Mouse (Mus musculus) heart, postnatal 0 days (tissue): ENCODE results near the gene Gm20696. TPM values are rescaled to one million over a fixed set of nuclear protein-coding genes. Genes with fewer than 3 reads are reported as not detected.

Source experiments
- ATAC-seq: fragments of 200-750 bp; cut with Nextera tagmentation; 2 replicates; pipeline ENCODE4 v1.8.0; 2017; ENCODE audit warnings: low read depth, moderate number of reproducible peaks, moderate library complexity; ENCODE audit not compliant: insufficient read depth
- DNase-seq: peaks from one replicate; pipeline ENCODE4 v3.0.0-alpha.2; 2016; ENCODE audit warnings: low spot score
- H3K27ac ChIP-seq: fragments of 300-500 bp; sonication (generic); 2 replicates; pipeline ENCODE4 v1.5.1; 2014; ENCODE audit warnings: low read depth, mild to moderate bottlenecking
- H3K27me3 ChIP-seq: fragments of 300-500 bp; sonication (generic); 2 replicates; pipeline ENCODE4 v1.6.1; 2014; ENCODE audit warnings: low read length, mixed read lengths; ENCODE audit not compliant: control insufficient read depth, insufficient read depth
- H3K36me3 ChIP-seq: fragments of 300-500 bp; sonication (generic); replicated peaks from 2 replicates; pipeline ENCODE4 v1.6.1; 2014; ENCODE audit warnings: low read length, mixed read lengths; ENCODE audit not compliant: control insufficient read depth, insufficient read depth
- H3K4me1 ChIP-seq: fragments of 300-500 bp; sonication (generic); 2 replicates; pipeline ENCODE4 v1.6.1; 2014; ENCODE audit warnings: antibody characterized with exemption; ENCODE audit not compliant: control insufficient read depth, insufficient read depth
- H3K4me2 ChIP-seq: fragments of 300-500 bp; sonication (generic); 2 replicates; pipeline ENCODE4 v1.6.1; 2014; ENCODE audit warnings: low read depth, mild to moderate bottlenecking, low read length, moderate library complexity
- H3K4me3 ChIP-seq: fragments of 300-500 bp; sonication (generic); 2 replicates; pipeline ENCODE4 v1.5.1; 2014; ENCODE audit warnings: low read depth, low read length
- H3K9ac ChIP-seq: fragments of 300-500 bp; sonication (generic); replicated peaks from 2 replicates; pipeline ENCODE4 v1.6.1; 2014; ENCODE audit warnings: low read depth, low read length, mixed read lengths
- H3K9me3 ChIP-seq: fragments of 300-500 bp; sonication (generic); replicated peaks from 2 replicates; pipeline ENCODE4 v1.6.1; 2016; ENCODE audit warnings: low read length; ENCODE audit not compliant: control insufficient read depth
- CTCF ChIP-seq: IDR thresholded peaks from 2 replicates; pipeline ENCODE4 v1.5.1; 2016; ENCODE audit warnings: antibody characterized with exemption, control low read depth, low read depth
- EP300 ChIP-seq: IDR thresholded peaks from 2 replicates; pipeline ENCODE4 v1.6.1; 2016; ENCODE audit warnings: antibody characterized with exemption, low read depth
- WGBS: fragments of 180-500 bp; shearing (Covaris S2); extraction: QIAGEN DNeasy Blood & Tissue Kit; methylation state at CpG from one replicate; pipeline ENCODE4 v1.1.7; 2014; 5-methylcytosine and 5-hydroxymethylcytosine counted together
- polyA plus RNA-seq: library from polyadenylated mRNA; unstranded; fragments of >200 nt; fragmentation: Nextera tagmentation; extraction: Ambion mirVana; gene quantifications from 2 replicates; pipeline ENCODE4 v1.2.1, GENCODE M21; 2015
- total RNA-seq: library from RNA; depleted of rRNA; stranded (reverse); fragments of >200 nt; gene quantifications from 2 replicates; pipeline ENCODE4 v1.2.3, GENCODE M21; 2014; ENCODE audit warnings: low replicate concordance

Gm20696 gene
- total and polyA plus RNA-seq, 2 experiments from 2014 or later = 0.95 to 2.0 TPM

DNA sequence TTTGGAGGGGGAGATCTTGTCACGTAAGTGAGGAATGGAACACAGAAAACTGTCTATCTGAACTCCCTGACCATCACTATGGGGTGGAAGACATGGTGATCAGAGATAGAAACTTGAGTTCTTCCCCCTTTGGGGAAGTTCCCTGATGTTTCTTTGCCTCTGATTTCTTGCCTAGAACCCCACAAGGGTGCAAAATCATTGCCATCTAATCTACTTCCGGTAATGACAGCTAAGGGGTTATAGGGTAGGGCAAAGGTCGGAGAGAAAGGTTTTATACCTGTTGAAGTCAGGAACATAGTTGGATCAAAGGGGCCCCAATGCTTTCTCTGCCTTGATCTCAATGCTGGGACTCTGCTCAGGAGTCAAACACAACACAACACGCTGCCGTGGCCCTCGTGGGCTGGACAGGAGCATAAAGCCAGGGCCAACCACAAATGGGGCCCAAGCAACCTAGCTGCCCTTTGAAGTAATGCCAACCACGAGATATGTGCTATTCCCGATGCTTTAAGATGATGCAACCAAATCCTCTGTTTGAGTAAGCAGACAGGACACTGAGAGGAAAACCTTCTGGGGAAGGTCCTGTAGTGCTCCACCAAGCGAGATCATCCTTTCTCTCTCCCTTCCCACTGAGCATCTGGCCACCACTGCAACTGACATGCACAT, 307.4 kb downstream of the Gm20696 start:
- H3K9me3 ChIP-seq = no peaks in the 10 kb centered on the region
- H3K27ac ChIP-seq = peak overlapping the region; percentile 70
- DNase-seq (no peak), ATAC-seq (no peak)
- no peak overlapping the region for H3K9ac ChIP-seq
- WGBS = 48% methylated on average over 9 of the region's 9 CpGs
- peaks cover 31% of the 10 kb centered on the region for H3K4me1 ChIP-seq
- H3K36me3 ChIP-seq = no peaks in the 10 kb centered on the region
- no peak for TF ChIP-seq CTCF
- TF ChIP-seq EP300 = no peak
- H3K4me3 ChIP-seq = no peak overlapping the region
- H3K4me2 ChIP-seq = no peak overlapping the region
- no peaks in the 10 kb centered on the region for H3K27me3 ChIP-seq

DNA sequence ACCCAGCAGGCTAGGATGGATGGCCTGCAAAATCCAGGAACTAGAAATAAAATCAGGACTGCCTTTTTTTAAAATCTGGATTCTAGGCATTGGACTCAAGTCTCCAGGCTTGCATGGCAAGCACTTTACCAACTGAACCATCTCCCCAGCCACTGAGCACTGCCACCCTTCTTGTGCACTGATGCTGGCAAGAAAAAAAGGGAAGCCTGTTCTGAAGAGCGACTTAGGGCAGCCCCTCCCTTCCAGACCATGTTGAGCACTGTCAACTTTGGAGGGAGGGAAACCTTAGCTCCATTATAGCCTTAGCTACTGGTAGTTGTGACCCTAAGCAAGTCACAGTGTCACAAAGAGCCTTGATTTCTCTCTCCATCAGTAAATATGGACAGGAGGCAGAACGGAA, 308.7 kb downstream of the Gm20696 start:
- DNase-seq (no peak), ATAC-seq (no peak)
- no peaks in the 10 kb centered on the region for H3K27me3 ChIP-seq
- H3K27ac ChIP-seq = no peak overlapping the region
- WGBS = 85% methylated on average over 2 of the region's 2 CpGs
- no peaks in the 10 kb centered on the region for H3K36me3 ChIP-seq
- no peak for TF ChIP-seq EP300
- no peak for TF ChIP-seq CTCF
- no peaks in the 10 kb centered on the region for H3K9me3 ChIP-seq
- no peak overlapping the region for H3K4me3 ChIP-seq
- H3K4me1 ChIP-seq = peaks cover 31% of the 10 kb centered on the region
- H3K9ac ChIP-seq = no peak overlapping the region
- H3K4me2 ChIP-seq = no peak overlapping the region

DNA sequence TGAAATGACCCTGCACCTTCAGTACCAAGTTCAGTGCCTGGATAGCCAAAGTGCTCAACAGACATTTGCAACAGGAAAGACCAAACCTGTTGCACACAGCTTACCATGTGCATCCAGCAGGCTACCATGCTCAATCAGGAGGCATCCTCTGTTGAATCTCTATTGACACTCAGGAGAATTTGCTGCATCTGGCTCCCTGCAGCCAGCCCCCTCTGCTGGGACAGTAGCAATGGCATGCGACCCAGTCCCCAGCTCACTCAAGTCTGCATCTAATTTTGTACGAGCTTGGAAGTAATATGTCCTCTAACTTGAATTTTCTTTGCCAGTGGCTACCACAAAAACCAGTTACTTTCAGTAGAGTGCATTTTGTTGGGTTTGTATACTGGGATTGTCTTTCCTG, 312.3 kb downstream of the Gm20696 start:
- H3K9ac ChIP-seq = no peak overlapping the region
- H3K4me3 ChIP-seq = no peak overlapping the region
- TF ChIP-seq CTCF (no peak), EP300 (no peak)
- H3K4me1 ChIP-seq = peaks cover 31% of the 10 kb centered on the region
- H3K4me2 ChIP-seq = no peak overlapping the region
- H3K27me3 ChIP-seq = no peaks in the 10 kb centered on the region
- no peak for DNase-seq
- no peak for ATAC-seq
- H3K9me3 ChIP-seq = no peaks in the 10 kb centered on the region
- no peak overlapping the region for H3K27ac ChIP-seq
- 30% methylated on average over 2 of the region's 2 CpGs for WGBS
- no peaks in the 10 kb centered on the region for H3K36me3 ChIP-seq

DNA sequence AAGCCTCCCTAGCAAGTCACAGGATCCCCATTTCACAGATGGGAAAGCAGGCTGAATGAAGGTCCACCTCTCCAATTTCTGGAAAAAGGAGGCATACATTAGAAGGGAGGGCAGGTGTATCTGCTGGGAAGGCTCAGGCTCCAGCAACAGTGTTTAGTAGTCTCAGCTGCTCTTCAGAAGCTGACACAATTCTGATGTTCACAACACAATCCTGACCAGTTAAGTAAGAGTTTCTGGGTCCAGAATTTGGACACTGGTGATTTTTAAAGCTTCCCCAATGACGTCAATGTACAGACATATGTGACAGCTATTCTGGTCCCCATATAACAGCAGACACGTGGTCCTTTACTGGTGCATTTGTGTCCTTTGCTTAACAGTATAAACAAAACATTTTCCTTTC, 313.2 kb downstream of the Gm20696 start:
- Histone ChIP-seq H3K36me3 (no peaks in the 10 kb centered on the region), H3K4me1 (peaks cover 24% of the 10 kb centered on the region), H3K27ac (no peak overlapping the region), H3K27me3 (no peaks in the 10 kb centered on the region), H3K4me2 (no peak overlapping the region), H3K9ac (no peak overlapping the region), H3K4me3 (no peak overlapping the region), H3K9me3 (no peaks in the 10 kb centered on the region)
- WGBS = 64% methylated on average over 2 of the region's 2 CpGs
- no peak for ATAC-seq
- TF ChIP-seq EP300 = no peak
- no peak for DNase-seq

DNA sequence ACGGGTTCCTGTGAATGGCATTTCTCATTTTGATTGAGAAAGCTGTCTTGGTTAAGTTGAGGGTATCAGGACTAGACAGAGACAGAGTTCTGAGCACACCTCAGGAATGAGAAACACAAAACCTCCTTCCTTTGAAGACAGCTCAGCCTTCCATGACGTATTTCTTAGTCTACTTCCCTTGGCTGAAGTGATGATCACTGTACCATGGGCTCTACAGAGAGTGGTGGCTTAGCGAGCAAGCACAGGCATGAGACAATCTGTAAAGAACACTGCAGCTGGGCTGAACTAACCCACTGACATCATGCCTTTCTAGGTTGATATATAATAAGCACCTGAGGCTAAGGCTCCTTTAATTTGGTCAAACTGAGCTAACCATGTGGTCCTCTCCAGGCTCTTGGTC, 316.0 kb downstream of the Gm20696 start:
- ATAC-seq (no peak), DNase-seq (no peak)
- H3K4me3 ChIP-seq = no peak overlapping the region
- H3K9me3 ChIP-seq = no peaks in the 10 kb centered on the region
- no peaks in the 10 kb centered on the region for H3K27me3 ChIP-seq
- H3K27ac ChIP-seq = no peak overlapping the region
- no peak overlapping the region for H3K4me2 ChIP-seq
- 31% methylated on average over 3 of the region's 3 CpGs for WGBS
- H3K4me1 ChIP-seq = peaks cover 20% of the 10 kb centered on the region
- no peaks in the 10 kb centered on the region for H3K36me3 ChIP-seq
- H3K9ac ChIP-seq = no peak overlapping the region
- TF ChIP-seq EP300 (no peak), CTCF (no peak)

DNA sequence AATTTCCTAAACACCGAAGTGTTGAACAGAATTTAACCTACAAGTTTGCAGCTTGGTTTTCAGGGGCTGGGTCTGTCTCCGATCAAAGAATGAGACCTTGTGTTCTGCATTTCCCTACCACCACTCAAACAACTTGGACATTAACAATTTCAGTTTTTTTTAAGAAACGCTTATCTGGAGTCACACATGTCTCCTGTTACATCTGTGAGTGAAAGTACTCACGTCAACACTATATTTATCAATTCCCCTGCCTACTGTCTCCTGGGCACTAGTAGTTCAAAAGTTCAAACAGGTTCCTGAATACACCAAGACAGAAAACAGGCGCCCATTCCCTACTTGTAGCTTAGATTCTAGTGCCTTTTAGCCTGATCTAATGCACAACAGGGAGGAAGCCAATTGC, 316.4 kb downstream of the Gm20696 start:
- peak; percentile 28 for DNase-seq
- no peak for TF ChIP-seq CTCF
- TF ChIP-seq EP300 = no peak
- Histone ChIP-seq H3K9me3 (no peaks in the 10 kb centered on the region), H3K27ac (no peak overlapping the region), H3K27me3 (no peaks in the 10 kb centered on the region), H3K4me3 (no peak overlapping the region), H3K9ac (no peak overlapping the region), H3K36me3 (no peaks in the 10 kb centered on the region), H3K4me2 (no peak overlapping the region), H3K4me1 (peaks cover 16% of the 10 kb centered on the region)
- 24% methylated on average over 5 of the region's 5 CpGs for WGBS
- no peak for ATAC-seq
